Mouse (Mus musculus) bone marrow, adult 2 months (tissue): ENCODE data around the gene Maml3.

Source experiments
- CTCF ChIP-seq: fragments of 200-500 bp; IDR thresholded peaks from 2 replicates; pipeline ENCODE4 v1.5.1; 2011; ENCODE audit warnings: low read length, control low read depth; ENCODE audit not compliant: control insufficient read depth, insufficient read depth
- POLR2A ChIP-seq: fragments of 200-500 bp; IDR thresholded peaks from 2 replicates; pipeline ENCODE4 v1.6.1; 2011; ENCODE audit warnings: low read depth, mild to moderate bottlenecking, control low read depth, low read length, borderline replicate concordance; ENCODE audit not compliant: control insufficient read depth

DNA sequence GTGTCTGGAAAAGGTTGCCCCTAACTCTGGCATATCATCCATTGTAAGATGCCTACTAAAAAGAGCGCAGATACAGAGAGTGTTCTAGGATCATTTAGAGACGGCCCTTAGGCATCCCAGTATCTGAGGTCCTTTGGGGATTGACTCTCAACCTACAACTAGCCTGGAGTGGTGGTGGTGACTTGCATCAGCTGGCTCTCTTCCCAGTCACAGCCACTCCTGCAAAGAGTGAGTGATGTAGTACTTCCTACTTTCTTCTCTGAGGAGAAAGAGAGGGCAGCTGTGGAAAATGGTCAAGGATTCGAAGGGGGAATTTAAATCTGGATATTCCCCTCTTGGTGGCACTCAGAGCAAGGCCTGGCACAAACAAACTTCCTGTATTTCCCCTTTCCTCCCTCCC lies 385.5 kb downstream of the Maml3 start:
- TF ChIP-seq CTCF (no peak), POLR2A (no peak)
